Mouse (Mus musculus) heart, adult 18-20 months (tissue): ENCODE measurements at regions not wholly inside any gene's neighbourhood (a gene's known extent, or its start where the extent isn't known, plus 50 kb on each side); places are given as distances from the start of the nearest gene placed in this dataset.
"Not testable (repeated sequence)": the region's sequence is repeated elsewhere in the genome, so short reads cannot be mapped to it uniquely, and the experiment has no call there.

ENCODE experiments used
- DNase-seq, 2 experiments: peaks; one replicate each; pipeline ENCODE4 v3.0.0; 2021 to 2022; ENCODE audit warnings: mixed read lengths in 1 of 2

- no peak for DNase-seq
These were observed 75.0 kb downstream of the Suds3 start for GRCm38 (mm10) chr5:117040878-117041277.

GRCm38 (mm10) chr5:117037261-117037660, 78.7 kb downstream of the Suds3 start:
- DNase-seq: peak in 1 of 2 experiments; percentile 58

DNA sequence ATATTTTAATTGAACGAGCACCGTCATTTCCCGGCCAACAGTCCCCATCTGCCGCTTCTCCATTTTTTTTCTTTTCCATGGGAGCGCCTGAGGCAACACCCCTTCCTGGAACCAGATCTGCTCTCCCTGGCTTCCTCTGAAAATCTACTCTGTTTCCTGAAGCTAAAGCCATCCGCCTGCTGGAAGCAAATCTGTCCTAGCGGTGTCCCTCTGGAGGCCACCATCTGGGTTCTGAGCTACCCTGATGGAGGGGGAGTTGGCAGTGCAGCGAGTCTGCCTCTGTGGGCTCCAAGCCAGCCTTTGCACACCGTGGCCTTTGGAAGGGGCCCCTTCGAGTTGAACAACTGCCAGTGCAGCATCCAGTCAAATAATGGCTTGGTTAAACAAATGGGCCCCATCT, 83.8 kb downstream of the Suds3 start:
- no peak for DNase-seq

DNA sequence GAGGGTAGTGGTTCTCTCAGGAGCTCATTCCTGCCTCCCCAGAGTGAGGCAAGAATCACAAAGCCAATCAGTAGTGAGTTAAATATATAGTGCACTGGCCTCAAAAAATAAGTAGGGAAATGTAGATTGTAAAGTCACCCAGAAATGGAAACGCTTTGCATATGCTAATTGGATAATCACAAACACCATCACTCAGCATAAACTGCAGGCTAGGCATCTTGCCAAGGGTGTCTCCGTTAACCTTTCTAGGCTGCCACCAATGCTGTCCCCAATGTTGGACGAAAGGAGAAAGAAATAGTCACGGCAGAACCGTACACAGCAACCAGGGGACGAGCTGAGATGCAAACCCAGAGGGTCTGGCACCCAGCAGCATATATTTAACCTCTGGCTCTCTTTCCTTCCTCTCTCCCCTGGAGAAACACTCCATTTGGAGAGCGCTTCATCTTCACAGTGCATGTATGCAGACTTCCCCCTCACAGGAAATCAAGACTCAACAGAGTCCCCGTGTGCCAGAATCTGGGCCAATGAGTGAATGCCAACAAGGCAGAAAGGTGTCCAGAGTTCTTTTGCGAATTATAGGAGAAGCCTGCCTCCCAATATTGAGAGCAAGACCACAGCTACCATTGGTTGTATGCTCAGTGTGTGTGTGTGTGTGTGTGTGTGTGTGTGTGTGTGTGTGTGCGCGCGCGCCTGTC, 90.1 kb downstream of the Suds3 start:
- DNase-seq: no peak

DNA sequence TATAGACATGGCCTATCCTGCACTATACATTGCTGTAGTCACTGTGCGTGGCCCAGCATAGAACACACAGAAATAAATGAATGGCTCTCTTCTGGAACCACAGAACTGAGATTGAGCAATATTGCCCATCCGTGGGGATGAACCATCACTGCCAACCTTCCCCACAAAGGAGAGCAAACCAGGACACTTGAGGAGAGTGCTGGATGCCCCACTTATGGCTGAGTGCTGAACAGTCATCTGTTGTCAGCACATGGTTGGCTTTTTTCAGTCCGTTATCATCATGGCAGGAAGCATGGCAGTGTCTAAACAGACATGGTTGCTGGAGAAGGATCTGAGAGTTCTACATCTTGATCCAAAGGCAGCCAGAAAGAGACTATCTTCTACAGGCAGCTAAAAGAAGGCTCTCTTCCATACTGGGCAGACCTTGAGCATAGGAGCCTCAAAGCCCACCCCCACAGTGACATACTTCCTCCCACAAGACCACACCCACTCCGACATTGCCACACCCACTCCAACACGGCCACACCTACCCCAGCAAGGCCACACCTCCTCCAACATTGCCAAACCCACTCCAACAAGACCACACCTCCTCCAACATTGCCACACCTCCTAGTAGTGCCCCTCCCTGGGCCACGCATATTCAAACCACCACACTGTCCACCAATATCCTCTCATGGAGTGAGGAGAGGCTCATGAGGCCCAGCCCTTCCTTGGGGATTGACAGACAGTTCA, 97.3 kb downstream of the Suds3 start:
- peak in 1 of 2 experiments; percentile 4 for DNase-seq

- no peak for DNase-seq
These were observed 104.8 kb downstream of the Suds3 start for GRCm38 (mm10) chr5:117011128-117011527.

- DNase-seq: peak; percentile 80 to 89
These were observed 115.1 kb downstream of the Suds3 start for GRCm38 (mm10) chr5:117000770-117001201.

GRCm38 (mm10) chr5:116994508-116994907, 121.4 kb downstream of the Suds3 start:
- no peak for DNase-seq

GRCm38 (mm10) chr5:116993674-116994073, 122.2 kb downstream of the Suds3 start:
- DNase-seq: no peak

- no peak for DNase-seq
These were observed 124.5 kb downstream of the Suds3 start for GRCm38 (mm10) chr5:116991461-116991860.

DNA sequence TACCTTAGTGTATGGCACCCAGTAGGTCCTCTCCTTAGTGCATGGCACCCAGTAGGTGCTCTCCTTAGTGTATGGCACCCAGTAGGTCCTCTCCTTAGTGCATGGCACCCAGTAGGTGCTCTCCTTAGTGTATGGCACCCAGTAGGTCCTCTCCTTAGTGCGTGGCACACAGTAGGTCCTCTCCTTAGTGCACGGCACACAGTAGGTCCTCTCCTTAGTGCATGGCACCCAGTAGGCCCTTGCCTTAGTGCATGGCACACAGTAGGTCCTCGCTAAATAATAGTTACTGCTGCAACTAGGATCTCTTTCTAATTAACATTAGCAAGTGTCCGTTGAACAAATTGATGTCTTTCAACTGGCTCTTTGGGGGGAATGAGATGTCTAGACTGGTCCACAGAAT, 144.4 kb downstream of the Suds3 start:
- not testable (repeated sequence) for DNase-seq

DNA sequence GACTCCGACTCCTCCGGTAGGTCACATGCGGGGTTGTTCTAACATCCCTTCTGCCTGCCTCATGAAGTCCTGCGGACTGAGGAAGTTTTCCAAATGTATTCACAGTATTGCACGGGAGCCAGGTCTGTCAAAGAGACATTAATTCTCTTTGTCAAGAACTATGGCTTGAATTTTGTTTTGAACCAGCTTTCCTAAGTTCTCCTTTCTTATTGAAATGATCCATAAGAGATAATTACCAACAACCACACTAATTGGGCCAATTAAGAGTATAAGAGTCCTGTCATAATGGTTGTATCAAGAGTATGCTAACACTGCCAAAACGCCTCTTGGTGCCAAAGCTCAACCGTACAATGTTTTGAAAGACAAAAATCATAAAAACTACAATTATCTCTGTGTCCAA, 151.7 kb downstream of the Suds3 start:
- no peak for DNase-seq

- no peak for DNase-seq
These were observed 152.8 kb downstream of the Suds3 start for GRCm38 (mm10) chr5:116963106-116963505.

- peak in 1 of 2 experiments; percentile 5 for DNase-seq
These were observed 155.9 kb downstream of the Suds3 start for GRCm38 (mm10) chr5:116960041-116960440.

DNA sequence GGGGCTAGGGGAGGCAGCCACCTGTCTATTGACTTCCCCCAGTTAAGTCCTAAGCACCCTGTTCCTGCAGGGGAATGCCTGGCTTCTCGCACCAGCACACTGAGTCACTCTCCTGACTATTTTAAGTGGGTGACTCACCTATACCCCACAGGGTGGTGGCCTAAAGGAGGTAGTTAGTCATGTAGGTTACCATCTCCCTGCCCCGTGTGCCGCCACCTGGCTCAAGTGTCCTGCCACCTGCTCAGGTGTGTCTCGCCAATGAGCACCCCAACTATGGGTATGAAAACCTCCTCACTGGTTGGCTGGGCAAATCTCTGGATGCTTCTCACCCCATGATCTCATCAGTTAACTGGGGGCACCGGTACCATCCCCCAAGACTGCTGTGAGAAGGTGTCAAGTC, 157.8 kb downstream of the Suds3 start:
- DNase-seq: no peak

GRCm38 (mm10) chr5:116956572-116956971, 159.3 kb downstream of the Suds3 start:
- no peak for DNase-seq

DNA sequence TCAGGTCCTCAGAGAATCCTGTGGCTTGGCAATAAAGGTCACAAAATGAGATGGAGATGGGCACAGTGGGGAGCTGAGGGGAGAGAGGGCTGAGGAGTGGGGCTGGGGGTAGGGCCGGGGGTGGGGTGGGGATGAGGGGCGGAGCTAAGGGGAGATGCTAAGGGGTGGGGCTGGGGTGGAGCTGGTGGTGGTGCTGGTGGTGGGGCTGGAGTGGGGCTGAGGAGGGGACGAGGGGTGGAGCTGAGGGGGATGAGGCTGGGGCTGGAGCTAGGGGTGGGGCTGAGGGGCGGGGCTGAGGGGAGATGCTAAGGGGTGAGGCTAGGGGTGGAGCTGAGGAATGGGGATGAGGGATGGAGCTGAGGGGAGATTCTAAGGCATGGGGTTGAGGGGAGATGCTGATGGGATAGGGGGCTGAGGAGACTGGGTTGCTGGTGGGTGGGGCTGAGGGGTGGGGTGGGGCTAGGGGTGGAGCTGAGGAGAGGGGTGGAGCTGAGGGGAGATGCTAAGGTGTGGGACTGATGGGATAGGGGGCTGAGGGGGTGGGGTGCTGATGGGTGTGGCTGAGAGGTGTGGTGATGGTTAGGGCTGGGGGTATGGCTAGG, 165.5 kb downstream of the Suds3 start:
- no peak for DNase-seq

- DNase-seq: no peak
These were observed 181.3 kb downstream of the Suds3 start for GRCm38 (mm10) chr5:116934585-116934984.

- DNase-seq: no peak
These were observed 181.8 kb downstream of the Suds3 start for GRCm38 (mm10) chr5:116934151-116934550.

- DNase-seq: no peak
These were observed 182.8 kb downstream of the Suds3 start for GRCm38 (mm10) chr5:116933105-116933504.

DNA sequence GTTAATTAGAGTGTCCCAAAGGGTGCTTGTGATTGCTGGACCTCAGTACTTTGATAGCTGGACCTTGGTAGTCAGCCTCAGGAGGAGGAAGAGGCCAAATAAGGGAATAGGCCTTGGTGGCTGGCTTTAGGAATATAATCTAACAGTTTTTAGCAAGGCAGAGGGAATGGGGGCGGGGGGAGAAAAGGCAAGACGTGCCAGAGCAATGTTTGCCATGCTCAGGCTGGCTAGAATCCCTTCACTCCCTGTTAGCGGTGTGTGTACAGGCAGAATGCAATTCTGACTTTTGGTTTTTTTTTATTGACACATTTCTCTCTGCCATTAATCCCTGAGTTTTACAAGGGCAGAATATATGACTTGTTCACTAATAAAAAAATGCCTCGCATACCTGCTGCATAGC, 192.2 kb downstream of the Suds3 start:
- no peak for DNase-seq

DNA sequence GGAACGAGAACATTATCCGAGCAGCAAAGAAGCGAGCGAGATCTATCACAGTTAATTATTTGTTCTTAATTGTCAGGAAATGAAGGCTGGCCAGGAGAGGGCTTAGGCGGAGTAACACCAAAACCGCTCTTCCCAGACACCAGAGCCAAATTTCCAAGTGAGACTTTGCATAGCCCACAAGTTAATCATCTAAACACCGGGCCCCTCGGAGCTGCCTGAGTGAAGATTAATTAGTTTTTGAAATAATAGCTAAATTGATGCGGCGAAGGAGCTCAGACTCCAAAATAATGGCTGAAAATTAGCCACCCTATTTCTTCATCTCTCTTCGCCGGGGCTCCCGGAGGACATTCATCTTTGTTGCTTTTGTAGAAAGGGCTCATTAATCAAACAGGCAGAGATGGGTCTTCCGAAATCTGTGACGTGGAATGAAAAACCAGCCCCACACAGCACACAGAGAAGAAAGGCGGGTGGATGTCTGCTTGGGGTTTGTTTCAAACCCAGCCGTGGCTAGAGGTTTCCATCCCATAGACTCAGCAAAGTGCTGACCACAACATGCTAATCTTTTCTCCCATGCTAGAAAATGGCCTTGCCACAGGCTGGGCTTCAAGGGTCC, 193.7 kb downstream of the Suds3 start:
- no peak for DNase-seq

- DNase-seq: peak in 1 of 2 experiments; percentile 23
These were observed 201.0 kb downstream of the Suds3 start for GRCm38 (mm10) chr5:116914876-116915275.
